Mouse (Mus musculus): ENCODE data around the gene Mycbpap.

Gene Mycbpap

DNA sequence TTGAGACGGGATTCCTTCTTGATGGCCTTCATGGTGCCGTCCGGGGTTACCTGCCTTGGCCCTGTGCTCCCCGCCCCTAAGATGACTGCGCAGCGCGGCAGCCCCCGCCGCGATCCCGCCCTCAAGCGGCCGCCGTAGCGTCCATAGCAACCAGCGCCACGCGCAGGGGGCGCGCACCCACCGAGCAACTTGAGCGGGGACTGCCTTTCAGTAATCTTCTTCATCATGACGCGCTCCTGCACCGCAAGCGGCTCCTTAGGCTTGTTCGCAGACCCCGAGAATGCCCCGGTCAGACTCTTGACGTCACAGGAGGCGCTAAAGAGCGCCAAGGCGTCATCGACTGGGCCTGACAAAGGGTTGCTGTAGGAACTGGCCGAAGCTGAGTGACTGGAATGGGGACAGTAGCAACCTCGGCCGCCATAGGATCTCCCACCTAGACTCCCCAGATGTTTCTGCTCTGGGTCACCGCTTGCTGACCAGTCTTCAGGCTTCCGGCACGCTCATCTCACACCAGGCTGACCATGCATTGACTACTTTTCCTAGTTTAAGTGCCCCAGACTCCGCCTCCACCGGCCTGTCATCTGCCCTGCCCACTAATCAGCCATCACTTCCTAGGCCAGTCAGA is at the start of gene Mycbpap:
TSS of gene Mycbpap (minus strand) at position 524 of the 625 bp plus-strand sequence.
- no peak for DNase-seq (ENCODE audit: low spot score)

DNA sequence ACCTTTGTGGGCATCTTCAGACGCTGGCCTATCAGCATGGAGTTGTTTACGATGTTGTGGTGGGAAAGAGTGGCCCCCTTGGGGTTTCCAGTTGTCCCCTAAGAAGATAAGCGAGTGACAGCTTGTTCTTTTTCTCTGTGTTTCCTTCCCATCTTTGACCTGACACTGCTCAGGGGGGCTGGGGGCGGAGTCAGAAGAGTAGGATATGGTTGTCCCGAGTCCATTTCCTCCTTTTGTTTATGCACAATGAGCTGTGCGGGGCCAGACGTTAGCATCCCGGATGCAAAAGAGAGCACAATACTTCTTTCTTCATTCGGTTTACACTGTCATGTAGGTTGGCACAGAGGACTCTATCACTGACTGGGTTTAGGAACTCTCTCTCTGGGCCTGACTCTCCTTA is 49.1 kb upstream of the Mycbpap start:
- no peak for DNase-seq (ENCODE audit: low spot score)

DNA sequence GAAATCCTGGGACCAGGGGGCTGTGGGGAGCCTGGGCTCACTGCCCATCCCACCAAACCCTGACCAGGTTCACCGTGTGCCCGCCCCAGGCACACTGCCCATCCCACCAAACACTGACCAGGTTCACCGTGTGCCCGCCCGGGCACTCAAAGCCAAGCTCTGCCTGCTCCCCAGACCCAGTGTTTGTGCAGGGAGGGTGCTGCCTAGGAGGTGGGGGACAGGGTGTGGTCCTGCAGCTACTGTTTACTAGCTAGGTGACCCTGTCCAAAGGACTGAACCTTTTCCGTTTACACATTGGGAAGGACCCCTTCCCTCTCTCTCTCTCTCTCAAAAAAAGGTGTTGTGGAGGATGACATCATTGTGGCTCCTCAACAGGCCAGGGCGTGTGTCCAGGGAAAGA is 45.8 kb upstream of the Mycbpap start:
- no peak for DNase-seq (ENCODE audit: low spot score)

DNA sequence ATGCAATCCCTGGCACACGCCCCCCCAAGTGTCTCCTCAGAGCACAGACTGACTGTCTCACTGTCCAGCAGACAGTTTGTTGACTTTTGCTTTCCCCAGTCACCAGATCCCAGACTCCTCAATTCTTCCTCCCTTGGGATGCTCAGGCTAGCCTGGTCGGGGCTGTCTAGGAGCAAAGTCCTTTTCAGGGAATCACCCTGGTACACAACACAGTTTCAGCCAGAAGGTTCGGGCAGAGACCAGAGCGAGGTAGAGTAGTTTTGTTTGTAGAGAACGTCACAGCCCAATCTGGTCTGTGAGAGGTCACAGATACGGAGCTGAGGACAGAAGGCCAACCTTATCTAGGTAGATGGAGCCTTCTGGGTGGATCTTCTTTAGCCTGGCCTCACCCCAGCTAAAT is 45.0 kb upstream of the Mycbpap start:
- DNase-seq (ENCODE audit: low spot score), result no peak

DNA sequence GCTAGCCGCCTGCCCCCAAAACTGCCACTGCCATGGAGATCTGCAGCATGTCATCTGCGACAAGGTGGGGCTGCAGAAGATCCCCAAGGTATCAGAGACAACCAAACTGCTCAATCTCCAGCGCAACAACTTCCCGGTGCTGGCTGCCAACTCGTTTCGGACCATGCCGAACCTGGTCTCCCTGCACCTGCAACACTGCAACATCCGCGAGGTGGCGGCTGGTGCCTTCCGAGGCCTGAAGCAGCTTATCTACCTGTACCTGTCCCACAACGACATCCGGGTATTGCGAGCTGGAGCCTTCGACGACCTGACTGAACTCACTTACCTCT is 43.6 kb upstream of the Mycbpap start:
- no peak for DNase-seq (ENCODE audit: low spot score)

DNA sequence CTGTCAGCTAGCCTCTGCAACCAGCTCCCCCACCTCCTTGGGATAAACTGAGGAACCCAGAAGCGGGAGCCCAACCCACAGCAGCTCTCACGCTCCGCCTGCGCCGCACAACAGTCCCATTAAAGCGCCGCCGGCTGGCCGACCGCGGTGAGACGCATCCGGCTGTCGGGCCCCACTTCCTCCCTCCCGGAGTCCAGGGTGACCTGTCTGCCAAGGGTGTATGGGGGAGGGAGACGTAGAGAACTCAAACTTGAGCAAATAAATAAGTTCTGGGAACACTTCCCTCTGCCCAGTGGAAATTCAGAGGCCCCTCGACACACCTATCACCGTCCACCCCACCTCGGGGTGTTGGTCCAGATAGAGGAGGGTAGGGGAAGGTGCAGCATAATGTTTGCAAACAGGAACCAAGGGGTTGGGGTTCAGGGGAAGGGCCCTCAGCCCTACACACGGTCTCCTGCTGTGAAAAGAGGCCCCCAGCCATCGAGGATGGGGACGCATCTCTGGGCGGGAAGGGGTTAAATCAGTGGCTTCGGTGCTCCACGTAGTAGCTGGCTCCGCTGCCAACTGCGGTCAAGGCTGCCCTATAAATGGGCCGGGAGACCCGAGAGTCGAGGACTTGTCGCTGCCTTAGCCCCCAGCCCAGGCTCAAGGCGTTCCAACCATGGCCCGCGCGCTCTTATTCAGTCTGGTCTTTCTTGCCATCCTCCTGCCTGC is 43.1 kb upstream of the Mycbpap start, which contains the start of gene Chad:
TSS of gene Chad (plus strand) at position 611 of the 714 bp plus-strand sequence.
- no peak for DNase-seq (ENCODE audit: low spot score)

DNA sequence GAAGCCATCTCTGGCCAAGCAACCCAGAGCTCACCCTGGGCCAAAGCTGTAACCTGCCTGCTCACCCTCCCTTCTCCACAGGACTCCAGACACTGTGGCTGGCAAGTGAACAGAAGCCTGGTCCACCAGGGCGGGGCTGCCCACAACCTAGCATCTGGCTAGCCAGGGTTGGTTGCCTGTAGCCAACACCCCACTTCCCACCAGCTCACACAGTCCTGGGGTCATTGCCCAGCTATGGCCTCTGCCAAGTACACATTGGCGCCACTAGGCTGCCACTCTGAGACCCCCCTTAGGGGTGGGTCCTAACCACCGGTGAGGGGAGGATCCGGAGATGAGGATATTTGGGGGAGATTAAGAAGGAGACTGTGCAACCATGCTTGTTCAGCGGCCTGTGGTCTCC is 42.3 kb upstream of the Mycbpap start:
- DNase-seq (ENCODE audit: low spot score), result no peak

DNA sequence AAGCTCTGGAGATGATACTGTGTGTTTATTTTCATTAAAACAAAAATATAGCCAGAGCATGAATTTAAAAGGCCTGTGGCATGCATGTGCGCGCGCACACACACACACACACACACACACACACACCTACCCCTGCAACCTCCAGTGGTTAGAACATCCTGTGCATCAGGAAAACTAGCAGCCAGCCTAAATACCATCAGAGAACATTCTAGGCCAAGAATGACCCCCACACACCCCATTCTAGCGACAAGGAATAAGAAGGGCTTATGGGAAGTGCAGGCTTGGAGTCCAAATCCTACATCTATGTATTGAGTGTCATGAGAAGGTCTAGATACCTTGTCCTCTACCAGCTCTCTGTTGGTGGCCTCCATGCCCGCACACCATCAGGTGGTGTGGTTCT is 41.8 kb upstream of the Mycbpap start:
- no peak for DNase-seq (ENCODE audit: low spot score)

DNA sequence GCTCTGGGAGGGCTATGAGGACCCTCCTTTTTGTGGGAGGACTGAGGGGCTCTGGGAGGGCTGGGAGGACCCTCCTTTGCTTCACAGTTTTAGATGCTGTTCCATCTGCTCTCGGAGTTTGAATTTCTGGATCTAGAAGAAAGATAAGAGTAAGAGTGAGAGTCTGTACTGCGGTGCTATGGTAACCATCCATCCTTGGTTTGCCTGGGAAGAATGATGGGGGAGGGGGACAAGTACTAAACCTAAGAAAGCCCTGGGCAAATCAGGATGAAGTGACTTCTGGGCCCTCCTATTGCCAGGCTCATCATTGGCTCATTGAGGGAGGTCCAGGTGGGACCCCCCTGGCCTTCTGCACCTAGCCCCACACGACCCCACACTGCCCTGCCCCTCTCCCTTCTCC is 36.7 kb upstream of the Mycbpap start:
- DNase-seq (ENCODE audit: low spot score), result no peak

DNA sequence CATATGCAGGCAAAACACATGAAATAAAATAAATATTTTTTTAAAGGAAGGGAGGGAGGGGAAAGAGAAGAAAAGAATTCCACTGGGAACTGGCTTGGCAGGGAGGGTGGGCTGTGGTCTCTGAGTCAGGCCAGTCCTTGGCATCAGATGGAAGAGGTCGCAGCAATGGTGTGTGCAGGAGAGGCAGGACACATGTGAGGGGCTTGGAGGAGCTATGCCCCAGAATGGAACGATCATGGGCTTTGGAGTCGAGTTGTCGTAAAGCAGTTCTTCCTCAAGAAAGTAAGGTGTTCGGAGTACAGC is 28.9 kb upstream of the Mycbpap start:
- DNase-seq (ENCODE audit: low spot score), result no peak

DNA sequence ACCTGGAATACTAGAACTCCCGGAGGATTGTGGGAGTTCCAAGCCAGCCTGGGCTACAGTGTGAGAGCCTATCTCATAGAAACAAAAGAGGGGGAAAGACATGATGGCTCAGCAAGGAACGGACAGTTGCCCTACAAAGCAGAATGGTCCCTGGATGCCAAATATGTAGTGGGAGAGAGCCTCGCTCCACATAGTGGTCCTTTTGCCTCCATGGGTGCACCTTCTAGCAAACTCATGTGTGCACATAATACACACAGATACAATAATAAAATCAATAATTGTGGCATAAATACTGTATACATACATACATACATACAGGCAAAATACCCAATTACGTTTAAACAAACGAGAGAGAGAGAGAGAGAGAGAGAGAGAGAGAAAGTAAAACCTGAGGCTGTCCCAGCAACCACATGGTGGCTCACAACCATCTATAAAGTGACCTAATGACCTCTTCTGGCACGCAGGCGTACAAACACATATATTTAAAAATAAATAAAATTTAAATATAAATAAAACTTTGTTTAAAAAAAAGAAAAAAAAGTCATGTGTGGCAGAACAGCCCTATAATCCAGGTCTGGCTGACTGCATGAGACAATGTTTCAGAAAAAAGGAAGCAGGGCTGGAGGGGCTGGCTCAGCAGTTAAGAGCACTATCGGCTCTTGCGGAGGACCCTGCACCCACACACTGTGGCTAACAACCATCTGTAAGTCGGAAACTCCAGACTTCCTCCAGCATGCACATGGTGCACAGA is 28.3 kb upstream of the Mycbpap start:
- DNase-seq (ENCODE audit: low spot score), result no peak

DNA sequence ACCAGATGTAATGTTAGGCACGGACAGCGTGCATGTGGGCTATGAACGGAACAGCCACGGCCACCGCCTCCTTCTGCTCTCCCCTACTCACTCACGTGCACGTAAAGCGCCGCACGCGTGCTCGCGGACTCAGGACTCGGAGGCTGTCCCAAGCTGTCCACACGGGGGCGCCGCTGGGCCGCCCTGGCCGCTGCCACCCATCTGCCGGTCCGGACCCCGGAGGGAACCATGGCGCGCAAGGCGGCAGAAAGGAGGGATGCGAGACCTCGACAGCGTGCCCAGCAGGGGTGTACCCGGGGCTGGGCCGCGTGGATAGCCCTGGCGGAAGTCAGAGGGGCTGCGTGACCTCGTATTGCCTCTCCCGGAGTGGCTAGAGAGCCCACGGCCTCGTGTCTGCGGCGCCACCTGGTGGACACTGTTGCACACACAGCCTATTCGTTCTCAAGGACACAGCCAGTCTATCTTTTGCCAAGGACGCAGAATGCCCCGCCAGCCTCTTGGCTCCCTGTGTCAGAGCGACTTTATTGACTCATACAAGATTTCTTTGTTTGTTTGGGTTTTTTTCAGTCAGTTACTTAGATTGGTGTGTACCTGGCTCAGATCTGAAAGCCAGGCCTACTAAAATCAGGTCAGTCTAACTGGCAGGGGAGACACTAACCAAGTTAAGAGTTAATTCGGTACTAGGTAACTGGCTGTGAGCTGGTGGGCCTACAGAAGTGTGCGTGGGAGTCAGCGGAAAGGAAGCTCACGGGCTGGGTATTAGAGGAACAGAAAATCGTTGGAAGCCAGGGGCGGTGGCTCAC is 27.5 kb upstream of the Mycbpap start, which contains the start of gene Rsad1:
TSS of gene Rsad1 (minus strand) at position 368 of the 803 bp plus-strand sequence.
- peak; percentile 81 for DNase-seq (ENCODE audit: low spot score)

DNA sequence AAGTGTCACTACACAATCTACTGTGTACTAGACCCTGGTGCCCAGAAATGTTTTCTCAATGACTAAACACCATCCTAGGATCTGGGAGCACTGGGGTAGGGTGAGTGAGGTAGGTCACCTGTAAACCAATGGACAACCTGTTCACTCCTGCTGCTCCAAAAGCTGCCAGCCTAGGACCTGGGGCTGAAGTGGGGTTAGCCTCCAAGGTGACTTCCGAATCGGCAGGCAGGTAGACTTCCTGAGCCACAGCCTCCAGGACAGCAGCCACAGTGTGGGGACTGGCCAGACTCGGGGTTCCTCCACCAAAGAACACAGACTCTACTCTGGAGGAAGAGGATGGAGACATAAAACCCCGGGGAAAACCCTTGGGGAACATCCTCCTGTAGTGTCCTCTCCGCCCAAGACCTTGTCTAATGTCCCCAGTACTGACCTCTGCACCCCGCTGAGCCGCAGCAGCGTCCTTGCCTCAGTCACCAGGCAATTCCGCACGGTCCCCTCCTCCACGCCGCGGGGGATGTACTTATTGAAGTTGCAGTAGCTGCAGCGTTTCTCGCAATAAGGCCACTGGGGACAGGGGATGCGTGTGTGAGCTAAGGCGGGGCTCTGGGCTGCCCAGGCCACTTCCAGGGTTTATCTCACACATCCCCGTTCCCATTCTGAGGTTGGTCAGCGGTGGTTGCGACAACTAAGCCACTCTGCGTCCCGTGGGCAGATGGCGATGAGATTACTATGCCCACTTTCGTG is 26.7 kb upstream of the Mycbpap start:
- DNase-seq (ENCODE audit: low spot score), result no peak

DNA sequence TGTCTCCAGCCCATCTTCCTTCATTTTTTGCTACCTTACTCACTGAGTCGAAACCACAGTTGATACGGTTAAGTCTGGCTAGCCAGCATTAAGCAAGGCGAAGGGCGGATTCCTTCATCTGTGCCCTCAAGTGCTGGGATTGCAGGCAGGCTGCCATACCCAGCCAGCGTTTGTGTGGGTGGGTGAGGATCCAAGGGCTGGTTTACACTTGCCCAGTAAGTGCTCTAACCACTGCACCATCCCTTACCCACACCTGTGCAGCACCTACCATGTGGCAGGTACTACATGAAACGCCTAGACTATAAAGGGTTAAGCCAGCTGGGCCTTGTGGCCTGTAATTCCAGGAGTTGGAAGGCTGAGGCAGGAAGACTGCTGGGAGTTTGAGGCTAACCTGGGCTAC is 25.7 kb upstream of the Mycbpap start:
- no peak for DNase-seq (ENCODE audit: low spot score)

DNA sequence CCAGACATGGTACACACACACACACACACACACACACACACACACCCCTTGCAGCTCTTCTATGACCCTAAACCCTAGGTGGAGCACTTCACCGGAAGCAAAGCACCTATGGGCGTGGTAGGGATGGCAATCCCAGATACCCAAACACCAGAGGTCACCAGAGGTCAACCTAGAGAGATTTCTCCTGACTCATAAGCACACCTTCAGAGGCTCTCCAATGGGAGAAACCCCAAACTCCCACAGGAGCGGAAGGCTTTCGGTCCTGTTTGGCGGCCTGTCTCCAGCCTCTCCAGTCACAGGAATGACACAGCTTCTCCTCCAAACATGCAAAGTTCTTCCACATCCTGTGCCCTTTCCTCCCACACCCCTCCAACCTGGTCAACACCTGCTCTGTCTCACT is 24.8 kb upstream of the Mycbpap start:
- DNase-seq (ENCODE audit: low spot score), result no peak

DNA sequence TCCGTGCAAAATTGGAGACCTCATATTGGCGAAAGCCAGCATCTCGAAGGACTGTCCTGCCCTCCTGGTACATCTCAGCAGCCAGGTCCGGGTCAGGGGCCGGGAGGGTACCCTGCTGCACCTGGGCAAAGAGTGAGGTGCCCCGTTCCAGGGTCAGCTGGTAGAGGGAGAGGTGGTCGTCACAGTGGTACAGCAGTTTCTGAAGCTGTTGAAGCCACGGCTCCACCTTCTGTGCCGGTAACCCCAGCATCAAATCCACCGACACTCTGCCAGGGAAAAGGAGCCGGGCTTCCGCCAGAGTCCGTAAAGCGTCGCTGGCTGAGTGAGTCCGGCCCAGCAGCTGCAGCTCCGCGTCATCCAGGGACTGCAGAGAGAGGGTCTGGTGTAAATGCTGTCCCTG is 22.9 kb upstream of the Mycbpap start:
- DNase-seq (ENCODE audit: low spot score), result no peak

DNA sequence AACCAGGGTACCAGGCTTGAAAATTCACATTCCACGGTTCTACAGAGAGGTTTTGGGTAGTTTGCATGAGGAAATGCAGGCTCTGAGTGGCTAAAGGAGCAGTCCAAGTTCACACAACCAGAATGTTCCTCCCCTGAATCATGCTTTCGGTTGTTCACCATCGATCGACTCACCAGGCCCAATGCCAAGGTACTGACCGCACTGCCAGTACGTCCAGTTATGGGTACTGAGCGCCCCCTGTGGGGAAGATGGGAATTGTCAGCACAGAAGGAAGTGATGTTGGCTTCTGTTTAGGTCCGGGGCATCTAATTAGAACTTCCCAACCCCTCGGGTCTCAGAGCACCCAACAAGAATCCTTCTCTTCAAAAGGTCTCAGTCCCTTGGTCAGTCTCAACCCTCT is 22.4 kb upstream of the Mycbpap start:
- DNase-seq (ENCODE audit: low spot score), result peak; percentile 91

DNA sequence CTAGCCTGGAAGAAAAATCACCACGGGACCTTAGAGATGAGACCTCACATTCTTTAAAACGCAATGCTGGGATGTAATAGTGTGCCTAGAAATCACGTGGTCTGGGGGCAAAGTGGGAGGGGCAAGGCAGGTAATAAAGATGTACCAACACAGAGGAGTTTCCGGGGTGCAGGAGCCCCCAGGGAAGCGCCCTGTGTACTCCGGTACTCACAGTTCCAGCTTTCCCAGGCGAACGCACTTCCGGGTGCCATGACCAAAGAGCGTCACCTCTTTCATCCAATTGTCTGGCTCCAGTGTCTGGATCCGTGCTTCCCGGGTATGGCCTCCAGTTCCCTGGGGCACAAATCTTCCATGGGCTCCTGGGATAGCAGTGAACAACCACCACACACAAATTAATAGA is 21.8 kb upstream of the Mycbpap start:
- DNase-seq (ENCODE audit: low spot score), result no peak

DNA sequence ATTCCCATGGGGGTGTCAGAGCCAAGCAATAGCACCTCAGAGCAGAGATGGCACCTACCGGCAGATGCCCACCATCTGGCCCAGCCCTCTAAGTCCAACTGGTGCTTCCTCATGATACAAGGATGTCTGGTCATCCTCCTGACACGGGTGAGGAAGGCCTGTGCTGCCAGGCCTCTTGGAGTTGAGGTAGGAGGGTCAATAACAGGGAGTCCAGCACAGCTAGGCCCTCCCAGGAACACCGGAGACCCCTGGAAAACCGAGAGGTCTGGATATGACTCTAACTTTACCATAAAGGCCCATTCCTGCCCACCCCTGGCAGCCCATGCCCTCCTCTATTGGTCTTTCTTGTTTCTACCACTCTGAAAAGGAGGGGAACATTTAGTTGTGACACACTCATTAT is 20.9 kb upstream of the Mycbpap start:
- no peak for DNase-seq (ENCODE audit: low spot score)

DNA sequence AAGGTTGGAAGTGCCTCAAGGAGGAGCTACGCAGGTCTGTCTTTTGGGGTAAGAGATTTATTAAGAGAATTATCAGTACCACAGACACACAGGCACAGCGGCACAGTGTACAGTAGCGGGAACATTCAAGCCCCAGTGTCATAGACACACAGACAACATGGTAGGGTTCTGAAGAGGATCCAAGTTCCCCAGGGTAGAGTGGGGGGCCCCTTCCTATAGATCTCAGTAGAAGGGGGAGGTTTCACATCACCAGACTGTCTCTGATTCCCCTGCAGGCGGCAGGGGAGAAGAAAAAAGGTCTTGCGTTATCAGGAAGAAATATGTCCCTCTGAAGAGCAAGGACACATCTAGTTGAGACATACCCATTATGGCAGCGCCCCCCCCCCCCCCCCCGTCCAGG is 18.2 kb upstream of the Mycbpap start:
- DNase-seq (ENCODE audit: low spot score), result no peak

DNA sequence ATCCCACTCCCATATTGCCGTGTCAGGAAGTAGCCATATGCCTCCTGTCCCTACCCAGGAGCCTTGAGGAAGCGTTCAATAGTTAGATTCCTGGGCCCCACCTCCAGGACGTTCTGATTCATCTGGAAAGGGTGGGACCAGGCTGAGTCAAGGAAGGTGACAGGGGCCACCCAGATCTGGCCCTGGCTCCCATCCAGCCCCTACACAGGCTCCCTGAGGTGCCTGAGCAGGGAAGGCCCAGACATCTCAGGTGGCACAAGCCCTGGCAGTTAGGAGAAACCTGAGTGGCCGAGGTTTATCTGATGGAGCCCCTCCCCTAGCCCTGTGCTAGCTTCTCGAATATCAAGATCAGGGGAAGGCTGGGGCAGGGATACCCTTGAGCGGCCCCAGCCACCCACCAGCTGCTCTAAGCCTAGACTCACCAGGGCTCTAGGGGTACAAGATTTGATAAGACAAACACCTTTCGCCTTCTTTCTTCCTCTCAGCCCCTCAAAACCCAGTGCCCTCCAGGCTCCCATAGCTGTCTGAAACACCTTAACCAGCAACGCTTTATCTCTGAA is 17.3 kb upstream of the Mycbpap start:
- DNase-seq (ENCODE audit: low spot score), result no peak

DNA sequence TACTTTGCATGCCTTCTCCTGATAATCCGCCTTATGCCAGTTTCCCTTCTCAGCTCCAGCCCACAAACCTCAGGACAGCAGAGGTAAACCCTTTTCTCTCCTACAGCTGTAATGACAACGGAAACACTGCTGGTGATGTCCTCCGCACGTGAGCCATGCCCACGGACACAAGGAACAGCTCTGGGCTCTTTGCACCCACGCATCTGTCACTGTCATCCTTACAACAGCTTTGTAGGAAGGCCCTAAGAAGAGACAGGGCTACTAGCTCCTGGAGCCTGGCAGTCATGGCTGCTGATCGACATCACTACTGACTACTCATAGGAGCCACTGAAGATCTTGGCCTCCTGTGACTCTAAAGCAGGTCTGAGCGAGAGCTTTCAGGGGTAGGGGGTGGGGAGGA is 11.6 kb upstream of the Mycbpap start:
- no peak for DNase-seq (ENCODE audit: low spot score)

Data from urinary bladder, postnatal 10 days (tissue).